Mouse (Mus musculus) hindlimb bud, embryonic 11.5 days (tissue): ENCODE data around the gene Lmx1b.

Experiments used
- DNase-seq: peaks from one replicate; pipeline ENCODE4 v3.0.0-alpha.2; 2012; ENCODE audit warnings: low read depth, low spot score; ENCODE audit errors: extremely low spot score

The Lmx1b gene

DNA sequence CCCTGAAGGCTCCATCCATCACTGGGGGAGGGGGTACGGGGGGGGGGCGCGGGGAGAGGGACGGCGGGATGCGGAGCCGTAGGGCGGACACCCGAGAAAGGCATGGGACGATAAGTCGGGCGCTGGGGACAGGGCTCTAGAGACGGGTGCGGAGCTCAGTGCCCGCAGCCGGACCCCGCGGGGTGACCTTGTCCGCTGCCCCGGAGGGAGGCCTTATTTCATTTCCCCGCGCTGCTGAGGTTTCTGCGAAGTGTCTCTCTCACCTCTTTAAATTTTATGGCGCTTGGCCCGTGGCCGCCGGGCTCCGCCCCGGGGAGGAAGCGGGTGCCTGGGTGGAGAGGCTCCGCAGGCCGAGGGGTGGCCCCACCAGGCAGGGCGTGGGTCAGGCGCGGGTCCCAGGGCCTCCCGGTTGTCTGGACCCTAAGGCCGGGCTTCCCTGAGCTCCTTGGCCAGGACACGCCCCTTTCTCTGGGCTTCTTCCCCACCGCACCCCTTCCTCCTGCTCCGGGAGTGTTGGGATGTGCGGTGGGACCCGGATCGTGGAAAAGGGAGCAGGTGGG is 96.0 kb downstream of the Lmx1b start:
- no peak for DNase-seq

DNA sequence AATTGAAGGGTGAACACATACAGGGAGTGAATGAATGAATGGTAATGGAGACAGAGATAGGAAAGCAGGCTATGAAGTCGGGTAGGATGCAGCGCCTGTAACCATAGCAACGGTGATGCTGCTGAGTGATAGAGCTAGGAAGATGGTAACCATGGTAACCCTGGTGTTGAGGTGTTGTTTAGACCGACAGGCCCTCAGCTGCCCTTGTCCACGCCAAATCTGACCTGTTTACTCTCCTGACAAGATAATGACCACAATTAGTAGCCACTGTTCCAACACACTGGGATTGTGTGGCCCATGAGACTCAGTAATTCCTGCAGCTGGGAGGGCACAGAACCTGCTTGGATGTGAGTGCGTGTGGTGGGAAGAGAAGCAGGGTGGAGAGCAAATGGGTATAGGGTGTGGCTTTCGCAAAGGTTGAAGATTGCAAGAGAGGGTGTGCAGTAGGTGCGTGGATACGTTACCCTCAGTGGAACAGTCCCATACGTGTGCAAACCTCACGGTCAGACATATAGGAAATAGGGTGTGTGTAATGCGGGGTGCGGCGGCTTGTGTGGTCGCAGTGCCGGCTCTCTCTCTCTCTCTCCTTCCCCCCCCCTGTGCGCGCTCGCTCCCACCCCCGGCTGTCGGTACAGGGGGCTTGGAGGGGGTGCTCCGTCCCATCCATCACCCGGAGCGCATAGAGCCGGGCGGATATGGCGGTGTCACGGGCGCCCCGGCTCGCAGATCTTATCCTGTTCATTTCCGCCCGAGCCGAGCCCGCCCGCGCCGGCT is 96.7 kb downstream of the Lmx1b start:
- peak; percentile 54 for DNase-seq

DNA sequence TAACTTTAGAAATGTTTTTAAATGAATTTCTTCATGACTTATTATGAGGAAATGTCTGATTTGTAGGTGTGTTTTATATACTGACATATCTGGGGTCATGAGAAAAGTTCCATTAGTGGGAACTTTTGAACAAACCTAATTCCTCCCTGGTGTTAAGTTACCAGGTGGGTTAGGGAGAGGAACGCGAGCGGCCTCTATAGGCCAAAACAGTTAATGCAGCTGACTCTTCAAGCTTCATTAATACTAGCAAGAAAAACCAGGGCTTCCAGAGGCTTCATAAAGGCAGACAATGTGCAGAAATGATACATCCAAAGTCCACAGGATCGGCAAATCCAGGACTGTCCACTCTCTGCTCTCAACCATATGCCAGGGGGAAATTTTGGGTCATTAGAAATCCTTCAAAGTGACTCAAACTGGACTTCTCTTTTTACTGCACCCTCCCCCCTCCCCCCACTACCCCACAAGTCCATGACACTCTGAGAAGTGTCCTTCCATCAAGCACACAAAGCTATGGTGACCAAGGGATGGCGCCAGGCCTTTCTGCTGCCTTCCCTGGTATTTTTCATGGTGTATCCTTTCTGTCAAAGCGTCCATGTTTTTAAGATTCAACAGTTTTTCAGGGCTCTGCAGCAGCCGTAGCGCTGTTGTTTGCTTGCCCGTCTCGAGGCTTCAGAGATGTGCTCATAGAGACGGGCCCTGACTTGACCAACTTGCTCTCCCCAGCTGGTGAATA is 97.4 kb downstream of the Lmx1b start:
- DNase-seq = no peak

DNA sequence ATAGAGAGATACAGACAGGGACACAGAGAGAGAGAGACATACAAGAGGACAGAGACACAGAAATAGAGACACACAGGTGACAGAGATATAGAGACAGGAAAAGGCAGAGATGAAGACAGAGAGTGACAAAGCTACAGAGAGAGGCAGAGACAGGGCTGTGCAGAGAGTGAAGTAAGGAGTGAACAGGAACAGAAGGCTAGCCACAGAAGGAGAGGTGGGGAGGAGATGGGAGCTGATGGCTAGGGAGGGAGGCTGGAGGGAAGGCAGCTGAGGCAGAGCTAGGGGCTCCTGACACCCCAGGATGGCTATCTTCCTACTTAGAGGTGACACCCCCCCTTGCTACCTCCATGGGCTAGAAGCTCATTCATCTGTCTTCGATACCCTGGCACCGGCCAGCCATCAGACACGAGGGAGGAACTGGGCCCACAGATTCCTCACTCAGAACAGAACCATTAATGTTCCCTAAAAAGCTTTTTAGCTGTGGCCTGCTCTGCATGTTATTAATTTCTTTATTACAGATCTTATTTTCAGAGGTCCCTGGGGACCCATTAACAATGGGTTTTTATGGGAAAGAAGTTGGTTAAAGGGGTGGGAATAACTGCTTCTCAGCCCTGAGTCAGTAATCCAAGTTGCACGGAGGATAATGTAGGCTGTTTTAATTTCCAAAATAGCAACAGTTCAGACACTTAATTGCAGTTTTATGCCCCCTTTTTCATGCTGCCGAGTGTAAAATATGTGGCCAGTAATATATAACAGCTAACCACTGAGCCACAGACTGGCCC is 114.8 kb downstream of the Lmx1b start:
- DNase-seq = no peak

DNA sequence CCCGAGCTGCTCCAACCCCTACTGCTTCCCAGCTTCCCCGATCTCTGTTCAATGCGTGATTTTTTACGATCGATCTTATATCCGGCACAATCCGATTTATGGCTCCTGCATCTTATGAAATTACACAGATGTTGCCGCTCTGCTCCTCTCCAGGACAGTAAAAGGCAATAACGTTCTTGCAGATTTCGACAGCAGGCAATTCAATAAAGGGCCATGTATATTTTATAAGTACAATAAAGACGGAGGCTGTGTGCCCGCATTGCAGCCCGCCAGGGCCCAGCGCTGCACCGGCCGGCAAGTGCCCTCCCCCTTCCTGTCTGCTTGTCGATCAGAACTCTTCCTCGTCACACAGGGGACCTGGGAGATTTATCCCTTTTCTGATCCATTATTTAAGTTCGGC is 124.5 kb downstream of the Lmx1b start:
- DNase-seq = no peak

DNA sequence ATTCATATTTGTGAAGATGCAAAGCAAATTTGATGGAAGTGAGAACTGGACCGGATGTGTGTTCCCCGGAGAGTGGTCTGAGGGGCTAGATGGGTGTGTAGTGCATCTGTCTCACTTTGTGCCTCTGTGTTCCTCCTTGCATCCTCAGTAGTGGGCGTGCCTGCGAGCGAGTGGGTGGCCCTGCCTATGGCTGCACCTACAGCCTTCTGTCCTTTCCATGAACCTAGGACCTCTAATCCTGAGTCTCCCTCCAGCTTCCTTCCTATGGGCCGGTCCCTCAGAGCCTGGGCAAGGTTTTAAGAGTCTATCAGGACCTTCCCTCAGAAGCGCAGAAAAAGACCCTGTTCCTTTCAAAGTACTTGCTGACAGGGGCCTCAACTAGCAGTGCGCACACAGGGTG is 124.9 kb downstream of the Lmx1b start:
- DNase-seq = no peak
